Mouse (Mus musculus) layer of hippocampus, adult 6 months (tissue): ENCODE measurements around the gene Olfr675. TPM values are rescaled to one million over a fixed set of nuclear protein-coding genes. Genes with fewer than 3 reads are reported as not detected.

Source experiments
- long read RNA-seq, 2 experiments: library from polyadenylated mRNA; unstranded; transcript quantifications; one replicate each; pipeline ENCODE4 v2.0.0; 2019 to 2020
- polyA plus RNA-seq: library from polyadenylated mRNA; unstranded; fragments of <200 nt; fragmentation: Nextera tagmentation; gene quantifications from 2 replicates; pipeline ENCODE4 v1.2.3, GENCODE M21; 2021

The Olfr675 gene
- polyA plus RNA-seq: not detected in 2 replicates
- long read RNA-seq, experiment 1: 0 reads
- long read RNA-seq, experiment 2: 0 reads

GRCm38 (mm10) chr7:105028360-105028759, at the start of gene Olfr675:
TSS of gene Olfr675 (minus strand) at chr7:105028460.

DNA sequence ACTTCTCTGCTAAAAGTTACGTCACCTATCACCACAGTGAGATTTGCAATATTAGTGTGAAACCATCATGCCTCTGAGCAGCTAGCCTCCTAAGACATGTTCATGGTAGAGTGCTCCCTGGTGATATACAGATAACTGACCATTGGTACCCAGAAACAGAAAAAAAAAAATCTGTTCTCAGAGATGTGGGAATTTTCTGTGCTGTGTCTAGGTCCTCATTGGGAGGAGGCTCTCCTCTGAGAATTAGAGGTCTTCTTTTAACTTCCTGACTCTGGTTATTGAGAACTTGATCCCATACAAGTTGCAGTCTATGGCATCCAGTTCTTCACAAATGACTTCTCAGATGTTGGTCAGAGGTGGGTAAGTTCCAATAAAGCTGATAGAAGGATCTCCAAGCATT, 35.9 kb upstream of the Olfr675 start, which contains the start of gene Olfr678:
Olfr678 (plus strand) TSS at position 301 of the 400 bp plus-strand sequence.

GRCm38 (mm10) chr7:105032398-105032797, 4.1 kb upstream of the Olfr675 start, which contains the start of gene Olfr676:
TSS of gene Olfr676 (plus strand) at chr7:105032698.

GRCm38 (mm10) chr7:105001929-105002328, 26.3 kb downstream of the Olfr675 start, which contains the start of gene Olfr672:
TSS of gene Olfr672 (minus strand) at chr7:105002029.

DNA sequence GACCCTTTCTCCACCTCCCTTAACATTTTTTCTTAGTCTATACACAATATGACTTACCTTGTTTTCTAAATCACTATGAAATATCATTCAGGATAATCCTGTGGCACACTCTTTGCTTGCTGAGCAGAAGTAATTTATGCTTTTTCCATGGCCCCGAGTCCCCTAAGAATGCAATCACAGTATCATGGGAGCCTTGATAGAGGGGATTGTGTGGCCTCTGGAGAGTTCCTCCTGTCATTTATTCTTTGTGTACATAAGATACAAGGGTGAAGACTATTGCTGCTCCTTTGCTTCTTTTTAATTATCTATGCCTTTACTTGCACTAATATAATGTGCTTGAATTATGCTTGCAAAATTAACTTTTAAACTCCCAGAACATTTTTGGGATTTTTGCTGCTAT, 49.2 kb downstream of the Olfr675 start, which contains the start of gene Olfr671:
Olfr671 (minus strand) TSS at position 101 of the 400 bp plus-strand sequence.

Other genes with a start within 250 kb of the Olfr675 start
- gene Usp17lb, start 185.9 kb downstream of the Olfr675 start, polyA plus RNA-seq: not detected in 2 replicates
- gene Usp17la, start 171.5 kb downstream of the Olfr675 start, polyA plus RNA-seq: not detected in 2 replicates
- not detected in 2 replicates for gene Olfr665, start 150.4 kb downstream of the Olfr675 start, polyA plus RNA-seq
- gene Olfr666, start 132.5 kb downstream of the Olfr675 start, polyA plus RNA-seq: not detected in 2 replicates
- not detected in 2 replicates for gene Olfr667, start 107.0 kb downstream of the Olfr675 start, polyA plus RNA-seq
- not detected in 2 replicates for gene Olfr668, start 100.4 kb downstream of the Olfr675 start, polyA plus RNA-seq
- gene Olfr669, start 94.2 kb downstream of the Olfr675 start, polyA plus RNA-seq: not detected in 2 replicates
- gene Olfr670, start 65.8 kb downstream of the Olfr675 start, polyA plus RNA-seq: not detected in 2 replicates
- not detected in 2 replicates for gene Olfr671, start 49.3 kb downstream of the Olfr675 start, polyA plus RNA-seq
- not detected in 2 replicates for gene Olfr672, start 26.4 kb downstream of the Olfr675 start, polyA plus RNA-seq
- not detected in 2 replicates for gene Olfr676, start 4.2 kb upstream of the Olfr675 start, polyA plus RNA-seq
- not detected in 2 replicates for gene Olfr677, start 22.9 kb upstream of the Olfr675 start, polyA plus RNA-seq
- not detected in 2 replicates for gene Olfr678, start 36.0 kb upstream of the Olfr675 start, polyA plus RNA-seq
- not detected in 2 replicates for gene Olfr679, start 52.7 kb upstream of the Olfr675 start, polyA plus RNA-seq
- gene Olfr680-ps1, start 64.4 kb upstream of the Olfr675 start, polyA plus RNA-seq: not detected in 2 replicates
- not detected in 2 replicates for gene Olfr681, start 88.4 kb upstream of the Olfr675 start, polyA plus RNA-seq
- not detected in 2 replicates for gene Olfr683, start 118.6 kb upstream of the Olfr675 start, polyA plus RNA-seq
- not detected in 2 replicates for gene Olfr684, start 135.2 kb upstream of the Olfr675 start, polyA plus RNA-seq
- gene Olfr685, start 157.6 kb upstream of the Olfr675 start, polyA plus RNA-seq: not detected in 2 replicates
- gene Olfr686, start 179.0 kb upstream of the Olfr675 start, polyA plus RNA-seq: not detected in 2 replicates